Mouse (Mus musculus) lung, postnatal 25 days (tissue): ENCODE data around the gene Fam229a.

Experiments
- DNase-seq: peaks from one replicate; pipeline ENCODE4 v3.0.0; 2022; ENCODE audit warnings: low spot score

The Fam229a gene

GRCm38 (mm10) chr4:129495672-129496562 lies 4.9 kb downstream of the Fam229a start:
- DNase-seq: peak; percentile 25

DNA sequence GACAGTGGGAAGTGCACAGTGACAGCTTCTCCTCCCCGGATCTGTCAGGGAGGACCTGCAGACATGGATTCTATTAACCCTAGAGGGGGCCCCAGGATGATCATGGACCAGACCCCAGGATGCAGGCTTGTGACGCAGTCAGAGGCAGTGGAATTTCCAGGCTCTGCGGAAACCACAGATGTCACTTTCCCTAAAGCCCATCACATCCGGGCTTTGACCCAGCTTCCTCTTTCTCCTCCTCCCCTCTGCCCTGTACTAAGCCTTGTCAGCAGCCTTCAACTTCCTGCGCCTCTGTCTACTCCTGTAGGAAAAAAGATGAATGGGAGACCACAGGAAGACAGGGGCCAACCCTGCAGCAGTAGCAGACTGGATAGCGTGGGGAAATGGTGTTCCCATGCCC lies 5.6 kb downstream of the Fam229a start:
- peak; percentile 49 for DNase-seq

- no peak for DNase-seq
These were observed 8.0 kb downstream of the Fam229a start for GRCm38 (mm10) chr4:129498941-129499340.

DNA sequence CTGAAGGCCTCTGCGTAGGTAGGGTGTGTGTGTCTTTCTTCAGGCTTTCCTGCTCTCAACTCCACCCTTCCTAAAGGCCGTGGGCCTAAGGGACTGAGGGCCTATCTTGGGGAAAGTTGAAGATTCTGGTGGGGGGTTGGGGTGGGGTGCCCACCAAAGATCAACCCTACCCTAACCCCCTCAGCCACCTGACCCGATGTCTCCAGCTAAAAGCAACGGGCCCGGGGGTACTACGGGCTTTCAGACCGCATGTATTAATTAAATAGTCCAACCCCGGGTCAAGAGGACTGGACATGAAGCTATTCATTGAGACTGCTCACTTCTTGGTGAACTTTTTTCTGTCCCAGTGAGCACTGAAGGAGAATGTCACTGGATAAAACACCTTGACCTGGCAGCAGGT lies 9.0 kb downstream of the Fam229a start:
- no peak for DNase-seq

GRCm38 (mm10) chr4:129500607-129501566 lies 9.9 kb downstream of the Fam229a start:
- DNase-seq: peak; percentile 92

GRCm38 (mm10) chr4:129502327-129502888 lies 11.4 kb downstream of the Fam229a start:
- DNase-seq: no peak

GRCm38 (mm10) chr4:129502901-129503444 lies 12.0 kb downstream of the Fam229a start:
- DNase-seq: no peak

DNA sequence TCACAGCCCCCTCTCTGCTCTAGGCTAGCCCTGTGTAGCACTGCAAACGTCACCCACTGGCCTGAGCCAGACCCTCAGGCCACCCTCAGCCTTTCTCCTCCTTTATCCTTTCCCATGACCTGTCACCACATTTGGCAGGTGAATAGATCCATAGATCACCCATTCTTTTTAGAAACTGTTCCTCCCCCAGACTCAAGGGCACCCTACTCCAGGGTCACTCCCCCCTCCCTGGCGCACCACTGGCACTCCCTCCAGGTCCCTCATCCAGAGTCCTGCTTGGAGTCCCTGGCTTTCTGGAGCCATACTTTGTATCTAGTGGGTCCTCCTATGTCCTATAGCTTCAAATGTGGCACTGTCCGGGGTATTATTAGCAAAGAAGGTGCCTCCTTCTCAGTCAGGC lies 14.5 kb downstream of the Fam229a start:
- no peak for DNase-seq

GRCm38 (mm10) chr4:129507434-129508236 lies 16.6 kb downstream of the Fam229a start:
- DNase-seq: no peak

- no peak for DNase-seq
These were observed 17.2 kb downstream of the Fam229a start for GRCm38 (mm10) chr4:129508237-129508515.

DNA sequence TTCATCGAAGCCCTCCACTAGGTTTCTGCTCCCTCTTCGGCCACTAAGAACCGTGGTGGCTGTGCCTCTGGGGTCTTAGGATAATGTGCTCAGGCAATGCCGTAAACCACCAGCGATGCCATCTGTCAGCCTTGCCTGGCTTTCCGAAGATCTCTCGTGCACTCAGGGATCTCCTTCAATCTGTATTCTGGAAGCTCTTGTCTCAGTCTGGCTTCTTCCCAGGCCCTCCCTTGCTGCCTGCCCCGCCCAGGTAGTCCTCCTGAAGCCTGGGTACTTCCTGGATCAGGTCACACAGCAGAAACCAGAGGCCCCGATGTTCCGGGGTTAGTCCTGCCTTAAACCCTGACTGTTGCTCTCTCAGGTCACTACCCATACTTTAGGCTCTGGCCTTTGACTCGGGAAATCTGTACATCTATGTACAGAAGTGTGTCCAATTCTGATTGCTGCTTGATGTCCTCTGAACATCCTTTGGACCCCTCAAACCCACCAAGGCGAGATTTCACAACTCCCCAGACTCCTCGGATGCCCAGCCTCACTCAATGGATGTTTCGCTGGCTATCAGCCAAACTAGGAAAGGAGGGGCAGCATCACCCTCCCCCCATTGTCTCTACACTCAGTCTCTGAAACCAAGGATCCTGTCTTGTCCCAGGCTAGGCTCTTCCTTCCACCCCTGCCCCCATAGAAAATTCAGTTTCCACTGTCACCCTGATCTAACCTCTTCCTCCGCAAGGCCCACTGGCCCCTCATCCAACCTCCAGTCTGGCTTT lies 18.0 kb downstream of the Fam229a start:
- DNase-seq: no peak

GRCm38 (mm10) chr4:129509650-129510049 lies 18.7 kb downstream of the Fam229a start:
- no peak for DNase-seq

GRCm38 (mm10) chr4:129510723-129511412 lies 19.9 kb downstream of the Fam229a start:
- no peak for DNase-seq

- no peak for DNase-seq
These were observed 20.6 kb downstream of the Fam229a start for GRCm38 (mm10) chr4:129511413-129512096.

- DNase-seq: peak; percentile 88
These were observed 22.2 kb downstream of the Fam229a start, which contains the start of gene Marcksl1 for GRCm38 (mm10) chr4:129513086-129513767. Gene Marcksl1, plus strand, starts transcription at chr4:129513581.

DNA sequence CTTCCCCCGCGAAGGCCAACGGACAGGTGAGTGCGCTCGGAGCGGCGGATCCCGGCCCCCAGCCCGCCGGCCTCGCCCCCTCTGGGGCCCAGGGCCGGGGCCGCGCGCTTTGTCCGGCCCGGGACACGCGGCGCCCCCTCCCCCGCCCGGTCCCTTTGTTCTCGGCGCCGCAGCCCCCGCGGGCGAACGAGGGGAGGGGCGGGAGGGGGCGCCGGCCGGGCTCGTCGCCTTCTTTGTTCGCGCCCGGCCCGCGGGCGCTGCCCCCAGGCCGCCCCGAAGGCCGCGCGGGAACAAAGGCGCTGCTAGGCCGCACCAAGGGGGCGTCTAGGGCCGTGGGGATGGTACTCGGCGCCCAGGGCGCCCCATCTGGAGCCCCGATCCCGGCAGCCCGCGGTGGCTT lies 22.9 kb downstream of the Fam229a start:
- no peak for DNase-seq

DNA sequence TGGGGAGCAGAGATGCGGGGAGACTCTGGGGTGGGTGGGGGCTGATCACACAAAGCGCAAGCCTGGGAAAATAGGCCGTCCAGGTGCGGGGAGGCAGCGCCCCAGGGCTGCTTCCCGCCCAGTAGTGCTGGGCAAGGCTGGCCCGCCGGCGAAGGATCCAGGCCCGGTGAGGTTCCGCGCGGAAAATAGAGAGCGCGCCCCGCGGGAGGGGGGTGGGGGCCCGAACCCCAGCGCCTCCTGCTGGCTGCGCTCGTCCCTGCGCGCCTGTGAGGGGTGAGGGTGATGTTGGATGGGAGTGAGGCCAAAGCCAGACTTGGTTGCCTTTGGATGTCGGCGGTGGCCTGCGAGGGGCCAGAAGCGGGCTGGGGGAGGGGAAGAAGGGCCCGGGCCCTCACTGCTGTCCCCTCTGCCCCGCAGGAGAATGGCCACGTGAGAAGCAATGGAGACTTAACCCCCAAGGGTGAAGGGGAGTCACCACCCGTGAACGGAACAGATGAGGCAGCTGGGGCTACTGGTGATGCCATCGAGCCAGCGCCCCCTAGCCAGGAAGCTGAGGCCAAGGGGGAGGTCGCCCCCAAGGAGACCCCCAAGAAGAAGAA lies 23.4 kb downstream of the Fam229a start:
- DNase-seq: peak; percentile 40

DNA sequence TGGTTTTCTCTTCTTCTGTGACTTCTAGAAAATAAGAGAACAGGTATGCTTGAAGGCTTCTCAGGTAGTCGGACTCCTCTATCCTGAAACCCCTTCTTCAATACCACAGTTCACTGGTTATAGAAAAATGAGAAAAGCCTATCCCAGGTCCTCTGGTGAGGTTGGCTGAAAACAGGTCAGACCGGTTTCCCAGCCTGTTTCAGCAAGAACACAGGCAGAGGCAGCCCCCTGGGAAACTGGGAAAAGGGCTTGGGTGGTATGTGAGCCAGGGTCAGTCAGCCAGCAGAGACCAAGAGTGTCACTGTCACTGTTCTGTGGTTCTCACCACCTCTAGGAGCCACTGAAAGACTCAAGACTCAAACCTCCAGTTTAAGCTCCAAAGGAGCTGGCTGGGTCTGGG lies 25.9 kb downstream of the Fam229a start:
- peak; percentile 48 for DNase-seq
